Mouse (Mus musculus) brain, adult 2 months (tissue): ENCODE measurements at regions not wholly inside any gene's neighbourhood (a gene's known extent, or its start where the extent isn't known, plus 50 kb on each side); places are given as distances from the start of the nearest gene placed in this dataset.

ENCODE experiments used
- DNase-seq: peaks from one replicate; pipeline ENCODE4 v3.0.0; 2011; ENCODE audit warnings: low read depth, low spot score

GRCm38 (mm10) chr11:24226755-24227154, 148.9 kb downstream of the Bcl11a start:
- DNase-seq = no peak

GRCm38 (mm10) chr11:24233376-24233775, 155.5 kb downstream of the Bcl11a start:
- no peak for DNase-seq

DNA sequence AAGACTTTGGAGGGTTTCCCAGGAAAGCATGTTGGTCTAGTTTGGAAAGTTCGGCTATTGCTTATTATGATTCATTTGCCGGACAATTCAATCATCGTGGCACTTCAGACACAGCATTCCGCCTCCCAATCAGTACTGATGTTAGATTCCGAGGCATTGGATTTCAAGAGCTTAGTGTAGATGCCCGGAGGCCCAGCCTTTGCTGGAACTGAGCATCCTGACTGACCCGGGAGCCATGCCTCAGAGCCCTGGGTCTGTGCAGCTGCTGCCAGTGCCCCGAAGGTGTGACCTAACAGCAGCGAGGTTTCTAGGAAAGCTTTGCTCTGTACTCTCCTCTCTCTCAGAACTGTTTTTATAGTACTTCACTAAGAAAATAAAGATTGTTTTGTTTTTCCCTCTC, 156.0 kb downstream of the Bcl11a start:
- no peak for DNase-seq

- DNase-seq = no peak
Observed at GRCm38 (mm10) chr11:24234422-24234821, 156.6 kb downstream of the Bcl11a start.

- no peak for DNase-seq
Observed at GRCm38 (mm10) chr11:24235326-24235725, 157.5 kb downstream of the Bcl11a start.

DNA sequence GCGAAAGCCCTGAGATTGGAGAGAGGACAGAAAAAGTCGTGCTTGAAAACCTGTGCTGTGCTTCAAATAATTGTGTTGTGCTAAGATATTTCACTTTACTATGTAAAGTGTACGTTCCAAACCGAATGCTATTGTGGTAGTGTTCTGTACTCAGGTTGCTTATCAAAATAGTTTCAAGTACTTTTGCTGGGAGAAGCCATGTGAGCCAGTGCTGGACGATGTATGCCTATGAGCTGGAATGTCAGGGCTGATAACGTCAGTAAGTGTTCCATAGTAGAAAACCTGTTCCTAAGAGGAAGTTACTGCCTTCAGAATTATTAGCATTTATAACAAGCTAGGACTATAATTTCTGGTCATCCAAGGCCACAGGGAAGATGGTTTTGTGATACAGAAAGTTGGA, 161.8 kb downstream of the Bcl11a start:
- no peak for DNase-seq

DNA sequence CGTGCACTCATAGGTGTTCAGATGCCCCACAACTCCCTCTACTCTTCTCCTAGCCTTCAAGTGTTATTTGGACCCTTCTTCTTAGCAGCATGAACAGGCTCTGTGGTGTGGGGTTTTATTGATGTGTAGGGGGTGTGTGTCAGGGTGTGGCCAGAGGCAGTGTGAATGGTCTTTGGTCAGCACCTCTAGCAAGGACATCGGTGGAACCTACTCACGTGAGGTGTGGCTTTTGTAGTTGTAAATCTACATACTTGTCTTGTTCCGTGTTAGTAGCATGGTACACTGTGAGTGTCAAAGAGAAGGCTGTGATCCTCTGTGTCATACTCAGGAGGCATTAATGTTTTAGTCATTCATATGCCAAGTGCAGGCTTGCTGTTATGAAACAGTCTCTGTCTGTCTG, 164.2 kb downstream of the Bcl11a start:
- no peak for DNase-seq

- DNase-seq = no peak
Observed at GRCm38 (mm10) chr11:24242888-24243287, 165.0 kb downstream of the Bcl11a start.

GRCm38 (mm10) chr11:24245390-24245789, 167.5 kb downstream of the Bcl11a start:
- no peak for DNase-seq

GRCm38 (mm10) chr11:24246314-24246713, 168.5 kb downstream of the Bcl11a start:
- DNase-seq = no peak

GRCm38 (mm10) chr11:24247285-24247684, 169.4 kb downstream of the Bcl11a start:
- no peak for DNase-seq

- DNase-seq = no peak
Observed at GRCm38 (mm10) chr11:24251516-24251915, 173.7 kb downstream of the Bcl11a start.

DNA sequence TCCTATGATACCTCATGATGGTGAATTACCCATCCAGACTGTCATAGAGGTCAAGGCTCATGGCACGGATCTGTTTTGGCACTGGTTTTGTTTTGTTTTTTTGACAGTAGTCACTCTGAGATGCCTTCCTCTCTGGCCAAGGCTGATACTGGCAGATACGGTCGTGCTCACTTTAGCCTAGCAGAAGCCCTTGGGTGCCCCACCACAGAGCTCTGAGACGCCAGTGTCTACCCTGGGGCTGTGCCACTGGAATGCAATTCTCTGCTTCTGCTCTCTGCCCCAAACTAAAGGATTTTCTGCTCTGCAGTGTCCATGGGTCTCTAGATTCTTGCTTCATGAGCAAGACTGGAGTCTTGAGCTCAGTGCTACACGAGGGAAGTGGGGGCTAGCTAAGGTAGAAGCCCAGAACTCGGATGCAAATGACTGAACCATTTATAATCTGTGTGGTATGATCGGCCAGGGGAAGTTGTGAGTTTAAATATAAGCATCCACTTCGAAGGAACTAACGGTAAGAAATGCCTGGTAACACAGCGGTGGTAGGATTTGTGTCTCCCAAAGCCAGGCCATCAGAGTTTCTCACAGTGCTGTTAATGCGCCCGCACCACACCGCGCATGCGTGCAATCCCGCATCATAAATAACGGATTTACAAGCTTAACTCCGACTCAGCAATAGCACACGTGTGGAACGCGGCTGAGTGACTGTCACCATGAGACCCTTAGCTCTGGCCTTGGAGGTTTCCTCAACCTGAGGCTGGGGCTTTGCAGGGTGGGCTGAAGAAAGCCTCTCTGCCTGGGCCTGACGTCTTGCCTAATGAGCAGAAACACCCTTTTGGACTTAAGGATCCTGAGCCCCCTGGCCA, 177.6 kb downstream of the Bcl11a start:
- DNase-seq = no peak

DNA sequence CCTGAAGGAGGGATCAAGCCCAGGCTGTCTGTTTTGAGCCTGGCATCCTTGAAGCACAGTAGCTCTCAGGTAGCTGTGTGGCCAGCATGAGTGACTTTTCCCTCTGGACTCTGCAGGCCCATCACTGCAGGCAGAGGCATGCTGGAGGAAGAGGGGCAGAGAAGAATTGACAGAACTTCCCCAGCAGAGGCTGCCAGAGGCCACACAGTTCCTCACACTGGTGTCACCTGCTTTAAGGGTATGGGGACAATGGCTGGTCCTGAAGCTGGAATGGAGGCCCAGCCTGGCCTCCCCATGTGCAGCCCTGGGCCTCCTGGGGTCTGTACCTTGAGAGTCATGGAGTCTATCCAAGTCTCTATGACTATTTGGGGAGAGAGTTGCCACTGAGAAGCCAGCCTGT, 179.9 kb downstream of the Bcl11a start:
- DNase-seq = no peak

GRCm38 (mm10) chr11:24258340-24258739, 180.5 kb downstream of the Bcl11a start:
- DNase-seq = no peak

DNA sequence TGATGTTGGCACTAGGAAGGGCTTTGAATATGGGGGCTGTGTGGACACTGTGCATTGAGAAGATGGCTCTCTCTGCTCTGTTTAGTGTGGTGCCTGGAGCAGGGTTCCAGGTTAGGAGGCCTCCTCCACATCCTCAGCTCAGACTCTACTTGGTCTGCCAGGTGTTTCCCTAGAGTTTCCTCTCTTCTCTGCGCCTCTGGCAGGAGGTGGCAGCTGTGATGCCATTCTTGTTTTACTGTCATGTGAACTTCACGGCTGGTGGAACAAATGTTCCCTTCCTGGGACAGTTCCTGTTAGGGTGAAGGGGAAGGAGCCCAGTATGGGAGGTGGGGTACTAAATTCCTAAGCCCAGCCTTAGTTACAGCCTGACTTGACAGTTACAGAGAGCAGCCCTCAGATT, 181.8 kb downstream of the Bcl11a start:
- DNase-seq = no peak

DNA sequence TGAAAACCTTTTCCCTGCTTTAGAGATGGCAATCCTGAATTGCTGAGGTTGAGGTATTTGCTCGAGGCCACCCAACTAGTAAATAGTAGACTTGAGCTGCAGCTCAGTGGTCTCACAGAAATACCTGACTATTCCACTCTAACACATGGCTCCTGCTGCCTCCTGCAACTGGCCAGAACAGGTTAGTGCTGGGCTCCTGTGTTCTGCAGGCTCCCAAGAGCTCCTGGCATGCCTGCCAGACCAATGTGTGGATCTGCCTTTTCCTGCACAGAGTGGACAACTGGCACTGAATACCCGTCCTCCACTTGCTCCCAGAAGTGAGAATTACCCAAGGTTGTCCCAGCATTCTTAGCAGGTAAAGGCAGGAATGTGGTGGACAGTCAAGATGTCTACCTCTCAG, 191.2 kb downstream of the Bcl11a start:
- no peak for DNase-seq

GRCm38 (mm10) chr11:24281628-24282027, 203.8 kb downstream of the Bcl11a start:
- peak; percentile 52 for DNase-seq

GRCm38 (mm10) chr11:24282556-24282955, 204.7 kb downstream of the Bcl11a start:
- peak; percentile 27 for DNase-seq

- no peak for DNase-seq
Observed at GRCm38 (mm10) chr11:24286129-24287108, 208.6 kb downstream of the Bcl11a start.

DNA sequence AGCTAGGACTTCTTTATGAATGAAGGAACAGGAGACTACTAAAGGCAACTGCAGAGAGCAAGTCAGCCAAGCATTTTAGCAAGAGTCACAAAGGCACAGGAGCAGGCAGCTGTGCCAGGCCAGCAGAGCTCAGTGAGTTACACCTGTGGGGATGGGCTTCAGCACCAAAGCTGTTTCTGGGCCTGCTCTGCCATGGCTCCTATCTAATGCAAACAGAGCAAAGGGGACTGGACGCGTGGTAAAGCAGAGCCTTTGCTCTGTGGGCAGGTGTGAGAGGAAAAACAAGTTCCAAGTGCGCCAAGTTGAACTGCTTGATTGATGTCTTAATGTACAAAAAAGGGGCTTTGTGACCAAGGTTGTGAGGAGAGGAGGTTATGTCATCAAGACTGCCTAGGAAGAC, 215.4 kb downstream of the Bcl11a start:
- DNase-seq = no peak

- DNase-seq = no peak
Observed at GRCm38 (mm10) chr11:24293860-24294531, 216.1 kb downstream of the Bcl11a start.
